Mouse (Mus musculus): ENCODE measurements around the gene Mgat5. TPM values are rescaled to one million over a fixed set of nuclear protein-coding genes. Genes with fewer than 3 reads are reported as not detected.
A peak's percentile ranks its signal among the peaks of the same experiment; 100 is the strongest.

Mgat5 gene
- polyA plus RNA-seq, 1 experiment from 2014 or later = 4.6 TPM

DNA sequence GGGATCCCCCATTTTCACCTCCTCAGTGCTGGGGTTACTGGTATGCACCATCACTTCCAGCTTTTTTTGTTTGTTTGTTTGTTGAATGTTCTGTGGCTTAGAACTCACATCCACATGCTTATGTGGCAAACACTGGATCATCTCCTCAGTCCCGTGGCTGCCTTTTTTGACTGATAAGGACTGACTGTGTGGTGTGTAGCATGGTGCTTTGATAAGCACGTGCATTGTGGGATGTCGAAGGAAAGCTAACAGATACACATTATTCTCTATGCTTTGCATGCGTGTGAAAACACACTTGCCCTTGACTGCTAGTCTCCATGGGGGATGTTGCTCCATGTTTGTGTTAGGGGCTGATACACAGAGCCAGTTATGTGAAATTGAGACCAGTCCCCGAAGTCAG lies 164.7 kb downstream of the Mgat5 start:
- DNase-seq (ENCODE audit: low spot score) (no peak), ATAC-seq (replicated peaks; ENCODE audit: low FRiP score, low read depth) (no peak)
- Histone ChIP-seq H3K27ac (no peak overlapping the region), H3K4me3 (replicated peaks; ENCODE audit: low read depth, low read length) (no peak overlapping the region), H3K9me3 (replicated peaks; ENCODE audit: low read length) (no peaks in the 10 kb centered on the region), H3K4me1 (replicated peaks; ENCODE audit: insufficient read depth, low read length) (no peaks in the 10 kb centered on the region; the same call in 1 of the 2 replicates), H3K9ac (ENCODE audit: low read depth, low read length) (no peak overlapping the region), H3K27me3 (ENCODE audit: insufficient read depth, low read length) (no peaks in the 10 kb centered on the region), H3K4me2 (ENCODE audit: low read length) (no peak overlapping the region), H3K36me3 (ENCODE audit: insufficient read depth, low read length) (no peaks in the 10 kb centered on the region)
- no peak for TF ChIP-seq CTCF (IDR thresholded peaks at IDR 0.05; ENCODE audit: low read depth)
- WGBS = 94% methylated on average over 5 of the region's 5 CpGs

DNA sequence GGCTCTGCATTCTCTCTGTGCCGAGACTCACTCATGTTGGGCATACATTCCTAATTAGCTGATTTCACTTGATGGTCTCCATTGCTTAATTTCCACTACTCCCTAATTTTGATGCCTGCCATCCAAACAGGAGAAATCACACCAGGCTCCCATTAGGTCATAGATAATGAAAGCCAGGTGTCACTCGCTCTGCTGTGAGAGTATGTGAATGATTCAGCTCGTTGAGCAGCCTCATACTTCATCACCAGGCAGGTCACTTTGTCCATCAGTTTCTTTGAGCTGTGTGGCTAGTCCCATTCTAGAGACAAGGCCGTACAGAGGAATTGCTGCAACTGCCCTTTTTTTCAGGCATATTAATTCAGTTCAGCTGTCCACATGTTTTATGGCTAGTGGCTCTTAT lies 167.3 kb downstream of the Mgat5 start:
- Histone ChIP-seq H3K36me3 (ENCODE audit: insufficient read depth, low read length) (no peaks in the 10 kb centered on the region), H3K9me3 (replicated peaks; ENCODE audit: low read length) (no peaks in the 10 kb centered on the region), H3K27ac (no peak overlapping the region), H3K4me1 (replicated peaks; ENCODE audit: insufficient read depth, low read length) (no peaks in the 10 kb centered on the region; the same call in 1 of the 2 replicates), H3K4me3 (replicated peaks; ENCODE audit: low read depth, low read length) (no peak overlapping the region), H3K9ac (ENCODE audit: low read depth, low read length) (no peak overlapping the region), H3K27me3 (ENCODE audit: insufficient read depth, low read length) (no peaks in the 10 kb centered on the region), H3K4me2 (ENCODE audit: low read length) (no peak overlapping the region)
- WGBS = 68% methylated on average over 4 of the region's 4 CpGs
- no peak for DNase-seq (ENCODE audit: low spot score)
- TF ChIP-seq CTCF (IDR thresholded peaks at IDR 0.05; ENCODE audit: low read depth) = no peak
- no peak for ATAC-seq (replicated peaks; ENCODE audit: low FRiP score, low read depth)

DNA sequence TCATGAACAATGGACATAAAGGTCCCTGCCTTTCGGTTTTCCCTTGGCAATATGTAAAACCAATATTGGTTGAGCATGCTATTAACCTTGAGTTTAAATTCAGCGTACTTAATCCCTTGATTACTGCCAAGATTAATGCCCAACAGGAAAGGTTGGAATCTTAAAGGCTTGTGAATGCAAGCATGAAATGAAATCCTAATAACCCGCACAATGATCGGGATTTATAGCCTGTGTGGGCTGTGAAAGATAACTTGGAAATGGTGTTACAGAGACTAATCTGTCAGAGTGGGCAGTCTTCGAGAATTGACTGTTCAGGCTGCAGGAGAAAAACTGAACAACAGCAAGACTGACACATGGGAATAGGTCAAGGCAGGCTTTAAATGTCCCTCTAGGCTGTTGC lies 168.7 kb downstream of the Mgat5 start:
- TF ChIP-seq CTCF (IDR thresholded peaks at IDR 0.05; ENCODE audit: low read depth) = no peak
- Histone ChIP-seq H3K27ac (no peak overlapping the region), H3K9me3 (replicated peaks; ENCODE audit: low read length) (no peaks in the 10 kb centered on the region), H3K36me3 (ENCODE audit: insufficient read depth, low read length) (no peaks in the 10 kb centered on the region), H3K4me1 (replicated peaks; ENCODE audit: insufficient read depth, low read length) (no peaks in the 10 kb centered on the region; the same call in 1 of the 2 replicates), H3K9ac (ENCODE audit: low read depth, low read length) (no peak overlapping the region), H3K27me3 (ENCODE audit: insufficient read depth, low read length) (no peaks in the 10 kb centered on the region), H3K4me2 (ENCODE audit: low read length) (no peak overlapping the region), H3K4me3 (replicated peaks; ENCODE audit: low read depth, low read length) (no peak overlapping the region)
- 36% methylated on average over 5 of the region's 5 CpGs for WGBS
- ATAC-seq (replicated peaks; ENCODE audit: low FRiP score, low read depth) (no peak), DNase-seq (ENCODE audit: low spot score) (no peak)

DNA sequence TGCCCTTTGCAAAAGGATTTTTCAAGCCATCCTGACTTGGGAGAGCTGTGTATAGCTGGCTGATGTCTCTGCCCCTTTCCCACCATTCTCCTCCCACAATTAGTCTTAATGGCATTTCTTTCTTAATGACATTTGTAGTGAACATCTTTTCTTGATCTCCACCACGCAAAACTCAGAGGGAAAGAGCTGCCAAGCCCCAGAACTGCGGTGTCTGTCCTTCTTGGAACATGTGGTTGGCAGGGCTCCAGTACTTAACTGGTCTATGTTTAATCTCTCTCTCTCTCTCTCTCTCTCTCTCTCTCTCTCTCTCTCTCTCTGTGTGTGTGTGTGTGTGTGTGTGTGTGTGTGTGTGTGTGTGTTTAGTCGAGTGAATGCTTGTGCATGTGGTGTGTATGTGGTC lies 169.3 kb downstream of the Mgat5 start:
- DNase-seq (ENCODE audit: low spot score) (no peak), ATAC-seq (replicated peaks; ENCODE audit: low FRiP score, low read depth) (no peak)
- no peak overlapping the region for H3K9ac ChIP-seq (ENCODE audit: low read depth, low read length)
- H3K36me3 ChIP-seq (ENCODE audit: insufficient read depth, low read length) = no peaks in the 10 kb centered on the region
- no peak overlapping the region for H3K4me2 ChIP-seq (ENCODE audit: low read length)
- WGBS = 49% methylated on average over 3 of the region's 3 CpGs
- no peak overlapping the region for H3K27ac ChIP-seq
- H3K27me3 ChIP-seq (ENCODE audit: insufficient read depth, low read length) = no peaks in the 10 kb centered on the region
- H3K9me3 ChIP-seq (replicated peaks; ENCODE audit: low read length) = no peaks in the 10 kb centered on the region
- no peak overlapping the region for H3K4me3 ChIP-seq (replicated peaks; ENCODE audit: low read depth, low read length)
- H3K4me1 ChIP-seq (replicated peaks; ENCODE audit: insufficient read depth, low read length) = no peaks in the 10 kb centered on the region; the same call in 1 of the 2 replicates
- no peak for TF ChIP-seq CTCF (IDR thresholded peaks at IDR 0.05; ENCODE audit: low read depth)

DNA sequence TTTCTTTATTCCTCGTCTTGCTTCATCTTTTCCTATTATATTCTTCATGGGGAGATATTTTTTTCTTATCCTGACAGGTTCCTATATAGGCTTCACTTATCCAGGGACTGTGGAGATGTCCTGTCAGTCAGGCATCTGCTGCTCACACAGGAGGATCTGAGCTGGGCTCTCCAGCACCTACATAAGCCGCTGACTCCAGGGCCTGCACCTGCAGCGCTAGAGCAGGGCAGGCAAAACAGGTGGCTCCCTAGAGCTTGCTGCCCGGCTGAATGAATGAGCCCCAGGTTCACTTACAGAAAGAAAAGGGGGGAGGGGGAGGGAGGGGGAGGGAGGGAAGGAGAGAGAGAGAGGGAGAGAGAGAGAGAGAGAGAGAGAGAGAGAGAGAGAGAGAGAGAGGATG lies 175.3 kb downstream of the Mgat5 start:
- no peak for DNase-seq (ENCODE audit: low spot score)
- Histone ChIP-seq H3K9me3 (replicated peaks; ENCODE audit: low read length) (no peaks in the 10 kb centered on the region), H3K4me2 (ENCODE audit: low read length) (no peak overlapping the region), H3K4me1 (replicated peaks; ENCODE audit: insufficient read depth, low read length) (no peaks in the 10 kb centered on the region), H3K27ac (no peak overlapping the region), H3K4me3 (replicated peaks; ENCODE audit: low read depth, low read length) (no peak overlapping the region), H3K27me3 (ENCODE audit: insufficient read depth, low read length) (no peaks in the 10 kb centered on the region), H3K9ac (ENCODE audit: low read depth, low read length) (no peak overlapping the region), H3K36me3 (ENCODE audit: insufficient read depth, low read length) (0 out of 2 replicates have a peak, but pooled peaks cover 4% of the 10 kb centered on the region)
- no peak for ATAC-seq (replicated peaks; ENCODE audit: low FRiP score, low read depth)
- TF ChIP-seq CTCF (IDR thresholded peaks at IDR 0.05; ENCODE audit: low read depth) = no peak
- 43% methylated on average over 4 of the region's 4 CpGs for WGBS

DNA sequence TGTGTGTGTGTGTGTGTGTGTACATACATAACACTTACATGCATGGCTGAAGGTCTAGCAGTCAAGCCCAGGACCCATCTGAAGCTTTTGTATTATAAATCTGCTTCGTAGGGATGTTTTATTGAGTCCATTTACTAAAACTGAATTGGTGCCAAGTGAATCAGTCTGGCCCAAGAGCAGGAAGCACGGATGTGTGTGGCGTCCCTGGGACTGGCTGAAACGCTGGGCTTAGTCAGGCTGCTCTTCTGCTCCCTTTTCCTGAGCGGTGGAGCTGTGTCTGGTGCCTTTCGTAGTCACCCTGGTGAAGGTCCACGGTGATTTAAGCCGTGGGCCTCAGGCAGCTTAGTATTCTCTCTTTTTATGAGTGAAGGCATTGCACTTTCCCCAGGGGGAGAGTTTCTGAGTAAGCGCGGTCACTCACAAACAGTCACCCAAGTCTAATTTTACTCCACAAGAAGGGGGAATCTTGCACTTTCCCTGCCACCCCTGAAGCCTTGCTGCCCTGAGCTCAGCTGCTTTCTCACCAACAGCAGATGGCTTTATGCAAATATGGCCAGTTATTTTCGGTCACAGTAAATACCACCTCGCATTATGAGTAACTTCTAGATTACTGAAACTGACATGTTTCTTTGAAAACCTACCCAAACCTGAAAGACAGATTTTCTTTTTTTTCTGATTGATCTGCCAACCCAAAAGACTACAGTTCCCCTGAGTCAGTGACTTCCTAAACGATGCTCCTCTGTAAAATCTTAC lies 176.1 kb downstream of the Mgat5 start:
- Histone ChIP-seq H3K4me1 (replicated peaks; ENCODE audit: insufficient read depth, low read length) (no peaks in the 10 kb centered on the region), H3K27ac (peak overlapping the region; percentile 36; the same call in 1 of the 2 replicates), H3K36me3 (ENCODE audit: insufficient read depth, low read length) (0 out of 2 replicates have a peak, but pooled peaks cover 4% of the 10 kb centered on the region), H3K27me3 (ENCODE audit: insufficient read depth, low read length) (no peaks in the 10 kb centered on the region), H3K4me3 (replicated peaks; ENCODE audit: low read depth, low read length) (no peak overlapping the region), H3K9me3 (replicated peaks; ENCODE audit: low read length) (no peaks in the 10 kb centered on the region), H3K9ac (ENCODE audit: low read depth, low read length) (no peak overlapping the region), H3K4me2 (ENCODE audit: low read length) (no peak overlapping the region)
- DNase-seq (ENCODE audit: low spot score) = peak; percentile 77
- WGBS = 54% methylated on average over 13 of the region's 13 CpGs
- no peak for ATAC-seq (replicated peaks; ENCODE audit: low FRiP score, low read depth)
- TF ChIP-seq CTCF (IDR thresholded peaks at IDR 0.05; ENCODE audit: low read depth) = no peak
